Mouse (Mus musculus) midbrain, embryonic 14.5 days (tissue): Measurements from ENCODE around the gene 6430571L13Rik. TPM values are rescaled to one million over a fixed set of nuclear protein-coding genes. Genes with fewer than 3 reads are reported as not detected.

ENCODE experiments used
- ATAC-seq: fragments of 200-750 bp; cut with Nextera tagmentation; 2 replicates; pipeline ENCODE4 v1.8.0; 2017; ENCODE audit warnings: moderate number of reproducible peaks, moderate library complexity; ENCODE audit not compliant: low FRiP score, low TSS enrichment
- DNase-seq: peaks from one replicate; pipeline ENCODE4 v3.0.0-alpha.2; 2015
- H3K27ac ChIP-seq: fragments of 300-500 bp; sonication (generic); replicated peaks from 2 replicates; pipeline ENCODE4 v1.5.1; 2014; ENCODE audit warnings: mild to moderate bottlenecking, low read depth, low read length, moderate library complexity
- H3K27me3 ChIP-seq: fragments of 300-500 bp; sonication (generic); 2 replicates; pipeline ENCODE4 v1.6.1; 2014; ENCODE audit warnings: low read length, control low read depth, mixed read lengths; ENCODE audit not compliant: control insufficient read depth, insufficient read depth
- H3K36me3 ChIP-seq: fragments of 300-500 bp; sonication (generic); 2 replicates; pipeline ENCODE4 v1.6.1; 2014; ENCODE audit warnings: low read length, control low read depth; ENCODE audit not compliant: control insufficient read depth, insufficient read depth
- H3K4me1 ChIP-seq: fragments of 300-500 bp; sonication (generic); 2 replicates; pipeline ENCODE4 v1.6.1; 2014; ENCODE audit warnings: mild to moderate bottlenecking, antibody characterized with exemption, low read length, control low read depth; ENCODE audit not compliant: control insufficient read depth, insufficient read depth
- H3K4me2 ChIP-seq: fragments of 300-500 bp; sonication (generic); 2 replicates; pipeline ENCODE4 v1.6.1; 2014; ENCODE audit warnings: mild to moderate bottlenecking, low read length, moderate library complexity
- H3K4me3 ChIP-seq: fragments of 300-500 bp; sonication (generic); replicated peaks from 2 replicates; pipeline ENCODE4 v1.5.1; 2014; ENCODE audit warnings: low read depth, low read length
- H3K9ac ChIP-seq: fragments of 300-500 bp; sonication (generic); replicated peaks from 2 replicates; pipeline ENCODE4 v1.6.1; 2014; ENCODE audit warnings: mild to moderate bottlenecking, low read length, moderate library complexity
- H3K9me3 ChIP-seq: fragments of 300-500 bp; sonication (generic); 2 replicates; pipeline ENCODE4 v1.6.1; 2016; ENCODE audit warnings: low read length, control low read depth, mixed read lengths; ENCODE audit not compliant: control insufficient read depth
- WGBS: fragments of 180-500 bp; shearing (Covaris S2); extraction: QIAGEN DNeasy Blood & Tissue Kit; methylation state at CpG from one replicate; pipeline ENCODE4 v1.1.7; 2014; 5-methylcytosine and 5-hydroxymethylcytosine counted together
- polyA plus RNA-seq: library from polyadenylated mRNA; unstranded; fragments of >200 nt; fragmentation: Nextera tagmentation; extraction: Ambion mirVana; gene quantifications from 2 replicates; pipeline ENCODE4 v1.2.1, GENCODE M21; 2014

The 6430571L13Rik gene
- polyA plus RNA-seq, 1 experiment from 2014 or later: 4.1 TPM

- Histone ChIP-seq H3K4me1 (peaks cover 24% of the 10 kb centered on the region), H3K4me3 (peak overlapping the region; percentile 65), H3K4me2 (peak overlapping the region; percentile 78), H3K36me3 (no peaks in the 10 kb centered on the region), H3K27ac (no peak overlapping the region), H3K9ac (peak overlapping the region; percentile 78), H3K27me3 (no peaks in the 10 kb centered on the region), H3K9me3 (no peaks in the 10 kb centered on the region)
- no peak for DNase-seq
- 50% methylated on average over 12 of the region's 12 CpGs for WGBS
- ATAC-seq: no peak
Observed at GRCm38 (mm10) chr9:107340911-107341645, 676 bp downstream of the 6430571L13Rik start.

DNA sequence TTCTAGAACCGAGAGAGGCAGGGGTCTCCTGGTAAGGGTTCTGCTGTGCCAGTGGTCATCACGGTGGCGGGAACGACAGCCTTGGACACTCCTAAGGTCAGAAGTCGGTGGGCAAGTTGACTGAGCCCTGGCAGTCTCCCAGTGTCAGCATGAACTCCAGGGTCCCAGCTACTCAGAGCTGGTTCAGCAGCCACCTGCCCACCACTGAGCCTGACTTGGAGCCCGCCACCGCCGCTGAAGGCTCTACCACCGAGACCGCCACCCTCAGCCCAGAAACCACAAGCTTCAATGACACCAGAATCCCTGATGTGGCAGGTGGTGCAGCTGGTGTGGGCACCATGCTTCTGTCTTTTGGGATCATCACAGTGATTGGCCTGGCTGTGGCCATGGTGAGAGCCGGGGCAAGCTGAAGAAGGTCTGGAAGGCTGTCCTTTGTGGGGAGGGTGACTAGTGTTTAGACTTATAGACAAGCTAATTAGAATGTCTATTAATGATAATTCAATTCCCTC is 1.9 kb downstream of the 6430571L13Rik start:
- no peaks in the 10 kb centered on the region for H3K9me3 ChIP-seq
- 91% methylated on average over 11 of the region's 11 CpGs for WGBS
- DNase-seq (no peak), ATAC-seq (no peak)
- H3K36me3 ChIP-seq: 0 out of 2 replicates have a peak, but pooled peaks cover 4% of the 10 kb centered on the region
- peaks cover 24% of the 10 kb centered on the region for H3K4me1 ChIP-seq
- no peaks in the 10 kb centered on the region for H3K27me3 ChIP-seq
- no peak overlapping the region for H3K9ac ChIP-seq
- no peak overlapping the region for H3K4me2 ChIP-seq
- H3K27ac ChIP-seq: no peak overlapping the region
- no peak overlapping the region for H3K4me3 ChIP-seq

- H3K27ac ChIP-seq: no peak overlapping the region
- H3K36me3 ChIP-seq: peaks cover 10% of the 10 kb centered on the region
- H3K4me2 ChIP-seq: no peak overlapping the region
- H3K9ac ChIP-seq: no peak overlapping the region
- H3K9me3 ChIP-seq: no peaks in the 10 kb centered on the region
- H3K4me1 ChIP-seq: peaks cover 20% of the 10 kb centered on the region
- ATAC-seq (no peak), DNase-seq (no peak)
- no peak overlapping the region for H3K4me3 ChIP-seq
- H3K27me3 ChIP-seq: no peaks in the 10 kb centered on the region
- 74% methylated on average over 8 of the region's 8 CpGs for WGBS
Observed at GRCm38 (mm10) chr9:107343146-107343943, 2.9 kb downstream of the 6430571L13Rik start.

DNA sequence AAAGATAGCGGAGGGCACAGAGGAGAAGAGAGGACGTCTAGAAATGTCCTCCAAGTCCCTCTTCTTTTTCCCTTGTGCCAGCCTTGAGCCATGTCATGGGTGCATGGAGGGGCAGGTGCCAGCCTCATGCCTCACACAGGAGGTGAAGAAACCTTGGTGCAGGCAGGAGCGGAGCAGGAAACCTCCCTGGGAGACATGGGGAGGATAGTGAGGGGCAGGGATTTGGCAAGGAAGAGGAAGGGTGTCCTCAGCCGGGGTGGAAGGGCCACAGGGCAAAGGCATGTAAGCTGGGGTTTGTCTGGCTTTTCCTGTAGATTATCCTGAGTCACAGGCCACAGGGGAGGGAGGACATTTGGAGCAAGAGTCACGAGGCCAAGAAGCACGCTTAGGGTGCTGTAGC is 3.6 kb downstream of the 6430571L13Rik start:
- DNase-seq: no peak
- 62% methylated on average over 6 of the region's 6 CpGs for WGBS
- H3K27ac ChIP-seq: no peak overlapping the region

GRCm38 (mm10) chr9:107346081-107346480 is 5.7 kb downstream of the 6430571L13Rik start:
- DNase-seq (no peak), ATAC-seq (no peak)
- 91% methylated on average over 8 of the region's 8 CpGs for WGBS
- peaks cover 15% of the 10 kb centered on the region for H3K36me3 ChIP-seq
- H3K9me3 ChIP-seq: no peaks in the 10 kb centered on the region
- no peak overlapping the region for H3K4me2 ChIP-seq
- H3K4me1 ChIP-seq: peaks cover 4% of the 10 kb centered on the region; the same call in 1 of the 2 replicates
- H3K27me3 ChIP-seq: no peaks in the 10 kb centered on the region
- H3K4me3 ChIP-seq: no peak overlapping the region
- H3K27ac ChIP-seq: no peak overlapping the region
- H3K9ac ChIP-seq: no peak overlapping the region

More for the DNA sequence above, 3.6 kb downstream of the 6430571L13Rik start:
- Histone ChIP-seq H3K4me2 (no peak overlapping the region), H3K27me3 (no peaks in the 10 kb centered on the region), H3K9me3 (no peaks in the 10 kb centered on the region), H3K36me3 (peaks cover 15% of the 10 kb centered on the region), H3K9ac (no peak overlapping the region), H3K4me1 (peaks cover 13% of the 10 kb centered on the region), H3K4me3 (no peak overlapping the region)
- ATAC-seq: no peak

GRCm38 (mm10) chr9:107347586-107348183 is 7.3 kb downstream of the 6430571L13Rik start:
- Histone ChIP-seq H3K36me3 (peaks cover 15% of the 10 kb centered on the region), H3K4me2 (no peak overlapping the region), H3K9ac (no peak overlapping the region), H3K9me3 (no peaks in the 10 kb centered on the region), H3K27me3 (no peaks in the 10 kb centered on the region), H3K4me1 (no peaks in the 10 kb centered on the region), H3K27ac (no peak overlapping the region), H3K4me3 (no peak overlapping the region)
- DNase-seq (no peak), ATAC-seq (no peak)
- WGBS: 74% methylated on average over 9 of the region's 9 CpGs

DNA sequence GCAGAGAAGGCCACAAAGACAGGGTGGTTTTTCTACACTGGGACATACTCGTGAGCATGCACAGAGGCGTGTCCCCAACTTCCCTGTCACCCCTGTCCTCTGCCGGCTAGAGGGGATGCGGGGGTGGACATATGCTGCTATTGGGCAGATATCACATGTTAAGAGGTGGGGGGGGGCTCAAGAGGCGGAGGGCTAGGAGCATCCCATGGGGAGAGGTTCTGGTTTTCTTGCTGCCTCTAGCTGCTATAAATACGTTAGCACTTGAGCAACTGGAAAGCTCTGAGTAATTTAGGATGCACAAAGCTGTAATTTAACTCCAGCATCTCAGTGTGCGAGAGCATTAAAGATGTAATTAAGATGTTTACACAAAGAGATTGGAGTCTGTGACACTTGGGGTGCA is 8.9 kb downstream of the 6430571L13Rik start:
- H3K27me3 ChIP-seq: no peaks in the 10 kb centered on the region
- no peak overlapping the region for H3K4me2 ChIP-seq
- 71% methylated on average over 7 of the region's 7 CpGs for WGBS
- no peaks in the 10 kb centered on the region for H3K9me3 ChIP-seq
- no peak overlapping the region for H3K4me3 ChIP-seq
- ATAC-seq: no peak
- no peak overlapping the region for H3K27ac ChIP-seq
- H3K4me1 ChIP-seq: no peaks in the 10 kb centered on the region
- no peak overlapping the region for H3K9ac ChIP-seq
- H3K36me3 ChIP-seq: peaks cover 15% of the 10 kb centered on the region
- no peak for DNase-seq

GRCm38 (mm10) chr9:107354826-107355225 is 14.4 kb downstream of the 6430571L13Rik start:
- Histone ChIP-seq H3K27ac (no peak overlapping the region), H3K9ac (no peak overlapping the region), H3K36me3 (no peaks in the 10 kb centered on the region), H3K27me3 (no peaks in the 10 kb centered on the region), H3K9me3 (no peaks in the 10 kb centered on the region), H3K4me1 (no peaks in the 10 kb centered on the region), H3K4me2 (no peak overlapping the region), H3K4me3 (no peak overlapping the region)
- 77% methylated on average over 1 of the region's 1 CpGs for WGBS
- no peak for ATAC-seq
- no peak for DNase-seq
